Mouse (Mus musculus): ENCODE results near the gene Tenm4.

GRCm38 (mm10) chr7:96445771-96446170, 274.7 kb downstream of the Tenm4 start:
- TF ChIP-seq POLR2A (IDR thresholded peaks at IDR 0.05; ENCODE audit: low read depth, low read length) (no peak), CTCF (IDR thresholded peaks at IDR 0.05; ENCODE audit: extremely low read depth, insufficient read length, insufficient replicate concordance, low read depth, low read length) (no peak)
